Mouse (Mus musculus): ENCODE results near the gene Dact3. TPM values are rescaled to one million over a fixed set of nuclear protein-coding genes. Genes with fewer than 3 reads are reported as not detected.

Gene Dact3
- polyA plus RNA-seq, 1 experiment from 2014 or later = 9.5 TPM

DNA sequence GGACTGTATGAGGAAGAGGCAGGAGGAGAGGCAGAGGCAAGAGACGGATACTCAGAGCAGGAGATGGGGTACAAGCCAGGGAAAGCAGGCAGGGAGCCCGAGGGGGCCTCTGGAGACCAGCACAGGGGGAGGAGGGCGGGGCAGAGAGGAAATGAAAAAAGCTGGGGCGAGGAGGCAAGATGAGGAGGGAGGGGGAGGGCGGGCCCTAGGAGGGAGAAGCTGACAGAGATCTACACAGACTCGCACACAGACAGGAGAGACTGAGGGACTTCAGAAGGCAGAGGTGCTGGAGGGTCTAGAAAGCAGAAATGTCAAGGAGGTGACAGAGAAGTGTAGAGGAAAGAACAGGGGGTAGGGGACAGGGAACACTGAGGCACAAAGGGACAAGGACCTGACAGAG lies 31.2 kb downstream of the Dact3 start, which contains the start of gene Ptgir:
Gene Ptgir, plus strand, starts transcription at position 210 of the 400 bp plus-strand sequence.
- Histone ChIP-seq H3K4me2 (ENCODE audit: low read depth) (no peak within 1 kb of the TSS), H3K9ac (ENCODE audit: low read length) (no peak within 1 kb of the TSS), H3K9me3 (ENCODE audit: control insufficient read depth, low read length) (no peaks in the 10 kb centered on the region), H3K27ac (ENCODE audit: low read depth, low read length) (no peak within 1 kb of the TSS), H3K36me3 (ENCODE audit: control insufficient read depth, insufficient read depth, low read length) (no peaks in the 10 kb centered on the region), H3K27me3 (ENCODE audit: control insufficient read depth, insufficient read depth, low read length) (no peaks in the 10 kb centered on the region), H3K4me1 (ENCODE audit: control insufficient read depth, insufficient read depth, low read length) (no peaks in the 10 kb centered on the region), H3K4me3 (ENCODE audit: low read depth, low read length) (no peak within 1 kb of the TSS)
- DNase-seq (ENCODE audit: low spot score) = no peak
- ATAC-seq (ENCODE audit: insufficient read depth, low FRiP score, low TSS enrichment) = no peak
- 29% methylated on average over 6 of the region's 6 CpGs for WGBS

DNA sequence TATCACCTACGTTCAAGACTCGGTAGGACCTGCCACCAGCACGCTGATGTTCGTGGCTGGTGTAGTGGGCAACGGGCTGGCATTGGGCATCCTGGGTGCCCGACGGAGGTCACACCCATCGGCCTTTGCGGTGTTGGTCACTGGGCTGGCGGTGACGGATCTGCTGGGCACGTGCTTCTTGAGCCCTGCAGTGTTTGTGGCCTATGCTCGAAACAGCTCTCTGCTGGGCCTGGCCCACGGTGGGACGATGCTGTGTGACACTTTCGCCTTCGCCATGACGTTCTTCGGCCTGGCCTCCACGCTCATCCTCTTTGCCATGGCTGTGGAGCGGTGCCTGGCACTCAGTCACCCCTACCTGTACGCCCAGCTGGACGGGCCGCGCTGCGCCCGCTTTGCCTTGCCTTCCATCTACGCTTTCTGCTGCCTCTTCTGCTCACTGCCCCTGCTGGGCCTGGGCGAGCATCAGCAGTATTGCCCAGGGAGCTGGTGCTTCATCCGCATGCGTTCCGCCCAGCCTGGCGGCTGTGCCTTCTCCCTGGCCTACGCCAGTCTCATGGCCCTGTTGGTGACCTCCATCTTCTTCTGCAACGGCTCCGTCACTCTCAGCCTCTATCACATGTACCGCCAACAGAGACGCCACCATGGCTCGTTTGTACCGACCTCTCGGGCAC lies 31.9 kb downstream of the Dact3 start:
- Histone ChIP-seq H3K4me2 (ENCODE audit: low read depth) (no peak overlapping the region), H3K36me3 (ENCODE audit: control insufficient read depth, insufficient read depth, low read length) (no peaks in the 10 kb centered on the region), H3K27me3 (ENCODE audit: control insufficient read depth, insufficient read depth, low read length) (no peaks in the 10 kb centered on the region), H3K4me3 (ENCODE audit: low read depth, low read length) (no peak overlapping the region), H3K9me3 (ENCODE audit: control insufficient read depth, low read length) (no peaks in the 10 kb centered on the region), H3K27ac (ENCODE audit: low read depth, low read length) (no peak overlapping the region), H3K4me1 (ENCODE audit: control insufficient read depth, insufficient read depth, low read length) (no peaks in the 10 kb centered on the region), H3K9ac (ENCODE audit: low read length) (no peak overlapping the region)
- 92% methylated on average over 41 of the region's 41 CpGs for WGBS
- ATAC-seq (ENCODE audit: insufficient read depth, low FRiP score, low TSS enrichment) = no peak
- DNase-seq (ENCODE audit: low spot score) = no peak

DNA sequence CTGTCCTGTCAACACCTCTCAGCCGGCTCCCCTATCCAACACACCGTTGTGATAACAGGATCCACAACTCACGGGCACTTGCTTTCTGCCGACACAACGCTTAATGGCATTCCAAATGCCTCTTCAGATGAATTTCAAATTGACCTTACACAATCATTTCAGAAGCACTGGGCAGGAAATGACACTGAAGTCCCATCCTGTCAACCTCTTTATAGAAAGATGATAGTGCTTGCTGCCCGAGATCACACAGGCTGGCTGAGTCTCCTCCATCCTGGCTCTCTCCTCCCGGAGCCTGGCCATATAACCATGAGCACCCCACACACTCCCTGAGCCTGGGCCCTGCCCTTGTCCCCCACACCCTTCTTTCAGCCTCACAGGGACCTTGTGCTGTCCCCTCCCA lies 32.7 kb downstream of the Dact3 start:
- H3K9ac ChIP-seq (ENCODE audit: low read length) = no peak overlapping the region; the same call in 1 of the 2 replicates
- 79% methylated on average over 7 of the region's 7 CpGs for WGBS
- no peak for ATAC-seq (ENCODE audit: insufficient read depth, low FRiP score, low TSS enrichment)
- no peaks in the 10 kb centered on the region for H3K27me3 ChIP-seq (ENCODE audit: control insufficient read depth, insufficient read depth, low read length)
- no peak for DNase-seq (ENCODE audit: low spot score)
- H3K9me3 ChIP-seq (ENCODE audit: control insufficient read depth, low read length) = no peaks in the 10 kb centered on the region
- no peaks in the 10 kb centered on the region for H3K36me3 ChIP-seq (ENCODE audit: control insufficient read depth, insufficient read depth, low read length)
- H3K27ac ChIP-seq (ENCODE audit: low read depth, low read length) = no peak overlapping the region
- H3K4me3 ChIP-seq (ENCODE audit: low read depth, low read length) = no peak overlapping the region
- no peaks in the 10 kb centered on the region for H3K4me1 ChIP-seq (ENCODE audit: control insufficient read depth, insufficient read depth, low read length)
- H3K4me2 ChIP-seq (ENCODE audit: low read depth) = no peak overlapping the region

- ATAC-seq (ENCODE audit: insufficient read depth, low FRiP score, low TSS enrichment) (no peak), DNase-seq (ENCODE audit: low spot score) (no peak)
- no peak overlapping the region; the same call in 1 of the 2 replicates for H3K9ac ChIP-seq (ENCODE audit: low read length)
- H3K9me3 ChIP-seq (ENCODE audit: control insufficient read depth, low read length) = no peaks in the 10 kb centered on the region
- H3K4me2 ChIP-seq (ENCODE audit: low read depth) = no peak overlapping the region
- H3K27ac ChIP-seq (ENCODE audit: low read depth, low read length) = no peak overlapping the region
- H3K4me3 ChIP-seq (ENCODE audit: low read depth, low read length) = no peak overlapping the region
- H3K4me1 ChIP-seq (ENCODE audit: control insufficient read depth, insufficient read depth, low read length) = no peaks in the 10 kb centered on the region
- H3K27me3 ChIP-seq (ENCODE audit: control insufficient read depth, insufficient read depth, low read length) = no peaks in the 10 kb centered on the region
- WGBS = 62% methylated on average over 11 of the region's 11 CpGs
- H3K36me3 ChIP-seq (ENCODE audit: control insufficient read depth, insufficient read depth, low read length) = no peaks in the 10 kb centered on the region
These were observed 33.2 kb downstream of the Dact3 start for GRCm38 (mm10) chr7:16908367-16908766.

GRCm38 (mm10) chr7:16908859-16909258 lies 33.7 kb downstream of the Dact3 start:
- Histone ChIP-seq H3K9ac (ENCODE audit: low read length) (no peak overlapping the region; the same call in 1 of the 2 replicates), H3K4me2 (ENCODE audit: low read depth) (no peak overlapping the region), H3K27me3 (ENCODE audit: control insufficient read depth, insufficient read depth, low read length) (no peaks in the 10 kb centered on the region), H3K4me1 (ENCODE audit: control insufficient read depth, insufficient read depth, low read length) (no peaks in the 10 kb centered on the region), H3K27ac (ENCODE audit: low read depth, low read length) (no peak overlapping the region), H3K9me3 (ENCODE audit: control insufficient read depth, low read length) (no peaks in the 10 kb centered on the region), H3K36me3 (ENCODE audit: control insufficient read depth, insufficient read depth, low read length) (no peaks in the 10 kb centered on the region), H3K4me3 (ENCODE audit: low read depth, low read length) (no peak overlapping the region)
- 67% methylated on average over 11 of the region's 11 CpGs for WGBS
- ATAC-seq (ENCODE audit: insufficient read depth, low FRiP score, low TSS enrichment) (no peak), DNase-seq (ENCODE audit: low spot score) (no peak)

- no peaks in the 10 kb centered on the region for H3K4me1 ChIP-seq (ENCODE audit: control insufficient read depth, insufficient read depth, low read length)
- H3K4me3 ChIP-seq (ENCODE audit: low read depth, low read length) = no peak overlapping the region
- H3K4me2 ChIP-seq (ENCODE audit: low read depth) = no peak overlapping the region
- peaks cover 4% of the 10 kb centered on the region; the same call in 1 of the 2 replicates for H3K36me3 ChIP-seq (ENCODE audit: control insufficient read depth, insufficient read depth, low read length)
- no peaks in the 10 kb centered on the region for H3K9me3 ChIP-seq (ENCODE audit: control insufficient read depth, low read length)
- no peak overlapping the region for H3K9ac ChIP-seq (ENCODE audit: low read length)
- 51% methylated on average over 10 of the region's 10 CpGs for WGBS
- ATAC-seq (ENCODE audit: insufficient read depth, low FRiP score, low TSS enrichment) (no peak), DNase-seq (ENCODE audit: low spot score) (no peak)
- H3K27ac ChIP-seq (ENCODE audit: low read depth, low read length) = no peak overlapping the region
- no peaks in the 10 kb centered on the region for H3K27me3 ChIP-seq (ENCODE audit: control insufficient read depth, insufficient read depth, low read length)
These were observed 34.8 kb downstream of the Dact3 start for GRCm38 (mm10) chr7:16909909-16910308.

GRCm38 (mm10) chr7:16911904-16912303 lies 36.8 kb downstream of the Dact3 start:
- no peak overlapping the region for H3K27ac ChIP-seq (ENCODE audit: low read depth, low read length)
- DNase-seq (ENCODE audit: low spot score) = no peak
- no peak overlapping the region for H3K9ac ChIP-seq (ENCODE audit: low read length)
- WGBS = 95% methylated on average over 3 of the region's 3 CpGs
- no peak overlapping the region for H3K4me3 ChIP-seq (ENCODE audit: low read depth, low read length)
- no peaks in the 10 kb centered on the region for H3K27me3 ChIP-seq (ENCODE audit: control insufficient read depth, insufficient read depth, low read length)
- no peaks in the 10 kb centered on the region for H3K9me3 ChIP-seq (ENCODE audit: control insufficient read depth, low read length)
- no peak overlapping the region for H3K4me2 ChIP-seq (ENCODE audit: low read depth)
- no peaks in the 10 kb centered on the region for H3K4me1 ChIP-seq (ENCODE audit: control insufficient read depth, insufficient read depth, low read length)
- H3K36me3 ChIP-seq (ENCODE audit: control insufficient read depth, insufficient read depth, low read length) = peaks cover 15% of the 10 kb centered on the region
- no peak for ATAC-seq (ENCODE audit: insufficient read depth, low FRiP score, low TSS enrichment)

DNA sequence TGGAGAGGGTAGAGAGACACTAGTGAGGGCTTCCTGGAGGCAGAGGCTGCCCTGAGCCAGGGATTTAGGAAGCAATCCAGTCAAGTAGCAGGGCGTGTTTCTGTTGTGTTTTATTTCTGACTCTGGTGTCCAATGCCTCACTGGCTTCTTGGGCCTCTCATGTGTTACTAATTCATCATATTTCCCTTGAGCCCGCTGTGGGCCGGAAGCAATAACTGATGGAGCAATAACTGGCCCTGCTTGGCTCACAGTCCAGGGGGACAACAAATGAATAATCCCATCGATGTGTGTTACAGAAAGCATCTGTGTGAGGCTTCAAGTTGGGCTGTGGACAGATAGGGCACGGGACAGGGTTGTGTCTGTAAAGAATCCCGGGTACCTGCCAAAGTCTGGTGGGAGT lies 37.2 kb downstream of the Dact3 start:
- Histone ChIP-seq H3K4me2 (ENCODE audit: low read depth) (no peak overlapping the region), H3K4me3 (ENCODE audit: low read depth, low read length) (no peak overlapping the region), H3K9ac (ENCODE audit: low read length) (no peak overlapping the region), H3K9me3 (ENCODE audit: control insufficient read depth, low read length) (no peaks in the 10 kb centered on the region), H3K4me1 (ENCODE audit: control insufficient read depth, insufficient read depth, low read length) (no peaks in the 10 kb centered on the region), H3K27ac (ENCODE audit: low read depth, low read length) (no peak overlapping the region), H3K27me3 (ENCODE audit: control insufficient read depth, insufficient read depth, low read length) (no peaks in the 10 kb centered on the region), H3K36me3 (ENCODE audit: control insufficient read depth, insufficient read depth, low read length) (peaks cover 20% of the 10 kb centered on the region)
- WGBS = 77% methylated on average over 6 of the region's 6 CpGs
- ATAC-seq (ENCODE audit: insufficient read depth, low FRiP score, low TSS enrichment) (no peak), DNase-seq (ENCODE audit: low spot score) (no peak)

DNA sequence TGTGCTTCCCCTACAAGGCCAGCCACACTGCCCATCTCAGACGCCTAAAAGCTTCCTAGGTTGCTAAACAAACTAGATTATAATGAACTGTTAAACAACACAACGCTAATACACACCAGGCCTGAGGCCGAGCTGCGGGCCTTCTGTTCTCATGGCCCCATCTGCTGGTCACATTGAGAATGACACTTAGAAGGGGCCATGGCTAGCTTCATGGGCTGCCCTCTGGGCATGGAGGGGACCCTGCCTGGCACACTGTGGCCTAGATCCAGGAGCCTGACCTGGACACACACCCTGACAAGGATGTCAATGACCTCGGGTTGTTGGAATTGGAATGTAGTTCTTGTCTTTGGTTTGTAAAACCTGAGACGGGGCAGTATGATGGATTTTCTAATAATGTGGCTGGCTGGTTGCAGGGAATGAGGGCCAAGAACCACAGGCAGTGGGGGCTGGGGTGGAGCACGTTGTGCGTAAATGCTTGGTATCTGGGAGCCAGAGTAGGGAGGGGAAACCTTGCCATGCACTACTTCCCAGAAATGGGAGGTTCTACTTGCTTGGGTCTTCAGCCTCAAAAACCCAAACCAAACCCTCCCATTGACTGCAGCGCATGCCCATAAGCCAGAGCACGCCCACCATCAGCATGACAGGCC lies 38.8 kb downstream of the Dact3 start:
- H3K27ac ChIP-seq (ENCODE audit: low read depth, low read length) = no peak overlapping the region
- DNase-seq (ENCODE audit: low spot score) (peak; percentile 72), ATAC-seq (ENCODE audit: insufficient read depth, low FRiP score, low TSS enrichment) (peak; percentile 54; the same call in 1 of the 2 replicates)
- peaks cover 30% of the 10 kb centered on the region for H3K36me3 ChIP-seq (ENCODE audit: control insufficient read depth, insufficient read depth, low read length)
- H3K27me3 ChIP-seq (ENCODE audit: control insufficient read depth, insufficient read depth, low read length) = no peaks in the 10 kb centered on the region
- no peaks in the 10 kb centered on the region for H3K4me1 ChIP-seq (ENCODE audit: control insufficient read depth, insufficient read depth, low read length)
- no peak overlapping the region; the same call in 1 of the 2 replicates for H3K9ac ChIP-seq (ENCODE audit: low read length)
- H3K9me3 ChIP-seq (ENCODE audit: control insufficient read depth, low read length) = no peaks in the 10 kb centered on the region
- no peak overlapping the region for H3K4me3 ChIP-seq (ENCODE audit: low read depth, low read length)
- H3K4me2 ChIP-seq (ENCODE audit: low read depth) = no peak overlapping the region
- 39% methylated on average over 10 of the region's 10 CpGs for WGBS

Data from neural tube, embryonic 11.5 days (tissue).